Mouse (Mus musculus) urinary bladder, postnatal 4 days (tissue): ENCODE measurements around the gene Slc35d1.
A peak's percentile ranks its signal among the peaks of the same experiment; 100 is the strongest.
"Not testable (repeated sequence)": the region's sequence is repeated elsewhere in the genome, so short reads cannot be mapped to it uniquely, and the experiment has no call there.

Source experiments
- DNase-seq, 2 experiments: peaks; one replicate each; pipeline ENCODE4 v3.0.0; 2021 to 2022; ENCODE audit warnings: low spot score in 2 of 2

Gene Slc35d1

GRCm38 (mm10) chr4:103188786-103189640 lies 26.0 kb downstream of the Slc35d1 start:
- no peak for DNase-seq

- no peak for DNase-seq
These were observed 34.6 kb downstream of the Slc35d1 start for GRCm38 (mm10) chr4:103180300-103180888.

DNA sequence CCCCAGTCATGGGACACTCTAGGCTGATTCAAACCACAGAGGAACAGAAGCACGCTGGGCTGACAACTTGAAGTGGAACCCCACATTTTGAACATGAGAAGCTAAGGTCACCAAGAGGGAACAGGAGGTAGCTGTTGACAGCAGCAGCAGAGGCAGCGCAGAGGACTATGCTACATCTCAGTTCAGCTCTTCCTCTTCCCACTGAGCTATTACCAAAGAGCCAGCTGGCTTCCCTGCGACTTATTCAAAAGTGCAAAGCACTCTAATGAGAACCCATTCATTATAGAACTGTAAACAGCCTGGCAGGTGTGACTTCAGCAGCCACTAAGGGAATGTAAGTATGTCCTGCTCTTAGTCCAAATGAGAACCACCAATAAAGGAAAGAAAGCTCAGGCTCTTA lies 35.4 kb downstream of the Slc35d1 start:
- no peak for DNase-seq

GRCm38 (mm10) chr4:103178635-103179318 lies 36.2 kb downstream of the Slc35d1 start:
- no peak for DNase-seq

GRCm38 (mm10) chr4:103177681-103178080 lies 37.3 kb downstream of the Slc35d1 start:
- no peak for DNase-seq

DNA sequence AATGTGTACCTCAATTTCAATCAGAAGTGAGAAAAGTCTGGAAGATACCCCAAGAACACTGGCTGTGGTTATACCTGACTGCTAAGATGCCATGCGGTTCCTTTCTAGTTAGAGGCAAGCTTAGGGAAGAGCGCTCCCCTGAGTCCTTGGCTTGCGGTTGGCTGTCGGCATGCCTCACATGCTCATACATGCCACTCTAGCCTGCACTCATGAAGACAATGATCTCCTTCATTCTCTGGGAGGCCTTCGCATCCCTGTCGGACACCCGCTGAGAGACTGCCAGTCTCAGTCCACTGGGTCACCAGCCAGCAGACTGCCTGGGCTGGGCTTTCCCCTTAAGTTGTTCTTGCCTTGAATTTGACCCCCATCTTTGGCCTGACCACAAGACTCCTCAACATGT lies 41.0 kb downstream of the Slc35d1 start:
- DNase-seq = no peak

GRCm38 (mm10) chr4:103173507-103173906 lies 41.5 kb downstream of the Slc35d1 start:
- no peak for DNase-seq

GRCm38 (mm10) chr4:103171256-103171655 lies 43.7 kb downstream of the Slc35d1 start:
- no peak for DNase-seq

DNA sequence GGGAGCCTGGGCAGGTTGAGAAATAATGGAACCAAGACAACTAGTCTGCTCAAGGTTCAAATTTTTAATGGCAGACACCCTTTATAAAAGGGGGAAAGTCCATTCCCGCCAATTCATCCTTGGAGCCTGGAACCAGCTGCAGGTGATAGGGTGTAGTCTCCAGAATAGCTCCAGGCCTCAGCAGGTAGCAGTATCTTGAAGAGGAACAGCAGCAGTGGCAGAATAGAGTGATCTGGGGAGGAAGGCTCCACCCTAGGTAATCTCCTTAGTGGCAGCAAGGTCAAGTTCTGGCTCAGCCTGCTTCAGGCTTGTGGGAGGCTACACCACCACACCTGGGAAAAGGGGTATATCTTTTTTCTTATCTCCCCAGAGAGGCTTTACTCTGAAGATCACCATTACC lies 48.8 kb downstream of the Slc35d1 start:
- not testable (repeated sequence) for DNase-seq

GRCm38 (mm10) chr4:103158781-103159180 lies 56.2 kb downstream of the Slc35d1 start:
- DNase-seq = no peak

DNA sequence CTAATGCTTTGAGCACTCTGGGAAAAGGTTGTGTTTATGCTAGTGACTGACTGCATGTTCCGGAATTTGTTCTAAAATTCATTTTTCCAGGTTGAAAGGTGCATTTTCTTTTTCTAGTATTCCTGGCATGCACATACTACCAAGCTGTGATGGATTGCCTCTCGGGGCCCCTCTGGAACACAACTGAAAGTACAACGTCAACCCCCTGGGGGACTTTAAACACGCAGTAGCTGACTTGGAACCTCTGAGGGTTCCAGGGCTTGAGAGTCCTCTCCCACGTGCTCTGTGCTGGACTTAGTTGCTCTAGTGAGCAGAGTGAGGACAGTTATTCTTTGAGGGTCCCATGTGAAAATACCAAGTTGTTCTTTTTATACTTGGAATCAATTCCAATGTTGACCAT lies 63.0 kb downstream of the Slc35d1 start:
- no peak for DNase-seq

GRCm38 (mm10) chr4:103146339-103146738 lies 68.6 kb downstream of the Slc35d1 start:
- DNase-seq = peak; percentile 32 to 82

DNA sequence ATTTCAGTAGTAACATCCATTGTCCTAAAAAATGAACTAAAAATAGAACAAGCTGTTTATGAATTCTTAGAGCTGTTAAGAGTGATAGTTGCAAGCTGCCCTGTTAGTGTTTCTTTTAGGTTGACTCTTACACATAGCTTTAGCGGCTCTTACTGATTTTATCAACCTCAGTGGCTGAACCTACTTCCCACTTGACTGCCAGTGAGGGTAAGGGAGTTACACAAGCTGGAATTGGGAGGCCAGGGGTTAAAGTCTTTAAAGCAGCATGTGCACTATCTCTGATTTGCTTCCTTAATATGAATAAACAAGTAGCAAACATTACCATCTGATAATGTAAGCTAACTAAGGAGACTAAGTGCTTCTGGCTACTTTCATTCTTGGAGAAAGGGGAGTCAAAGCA lies 78.0 kb downstream of the Slc35d1 start:
- no peak for DNase-seq

DNA sequence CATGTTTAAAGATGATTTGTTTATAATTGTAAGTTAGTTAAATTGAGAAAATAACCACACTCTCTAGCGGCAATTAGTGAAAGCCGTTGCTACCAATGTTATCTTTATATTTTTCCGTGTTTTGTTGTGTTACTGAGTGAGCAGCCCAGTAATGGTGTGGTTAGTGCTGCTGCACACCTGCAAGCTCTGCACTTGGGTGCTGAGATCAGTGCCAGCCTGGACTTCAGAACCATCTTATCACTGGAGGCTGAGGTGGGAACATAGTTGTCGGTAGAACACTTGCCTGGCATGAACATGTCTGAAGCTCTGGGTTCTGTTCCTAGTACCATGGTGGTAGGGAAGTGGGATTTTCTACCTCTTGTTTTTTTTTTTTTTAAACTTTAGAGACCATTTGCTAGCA lies 88.4 kb downstream of the Slc35d1 start:
- DNase-seq = no peak

- DNase-seq = no peak
These were observed 91.4 kb downstream of the Slc35d1 start for GRCm38 (mm10) chr4:103123606-103124005.

DNA sequence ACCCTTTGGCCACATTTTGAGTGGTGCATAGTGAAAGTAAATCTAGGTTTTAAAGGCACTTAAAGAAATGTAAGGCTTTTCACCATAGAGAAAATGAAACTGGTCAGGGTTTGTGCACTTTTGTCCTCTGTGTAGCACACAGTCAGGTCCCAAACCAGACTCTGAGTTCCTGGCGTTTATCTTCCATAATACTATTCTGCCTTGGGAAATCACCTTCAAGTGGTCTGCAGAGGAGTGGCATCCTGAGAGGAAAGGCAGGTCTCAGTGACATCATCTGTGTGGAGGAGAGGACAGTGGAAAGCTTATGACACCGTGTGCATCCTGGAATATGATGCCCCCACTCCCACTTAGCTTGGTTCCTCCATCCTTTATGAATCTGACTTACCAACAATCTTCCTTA lies 91.9 kb downstream of the Slc35d1 start:
- no peak for DNase-seq

- DNase-seq = no peak
These were observed 94.0 kb downstream of the Slc35d1 start for GRCm38 (mm10) chr4:103120874-103121389.
